Mouse (Mus musculus): ENCODE results near the gene Hnrnpc.
"Not testable (repeated sequence)": the region's sequence is repeated elsewhere in the genome, so short reads cannot be mapped to it uniquely, and the experiment has no call there.

Gene Hnrnpc

DNA sequence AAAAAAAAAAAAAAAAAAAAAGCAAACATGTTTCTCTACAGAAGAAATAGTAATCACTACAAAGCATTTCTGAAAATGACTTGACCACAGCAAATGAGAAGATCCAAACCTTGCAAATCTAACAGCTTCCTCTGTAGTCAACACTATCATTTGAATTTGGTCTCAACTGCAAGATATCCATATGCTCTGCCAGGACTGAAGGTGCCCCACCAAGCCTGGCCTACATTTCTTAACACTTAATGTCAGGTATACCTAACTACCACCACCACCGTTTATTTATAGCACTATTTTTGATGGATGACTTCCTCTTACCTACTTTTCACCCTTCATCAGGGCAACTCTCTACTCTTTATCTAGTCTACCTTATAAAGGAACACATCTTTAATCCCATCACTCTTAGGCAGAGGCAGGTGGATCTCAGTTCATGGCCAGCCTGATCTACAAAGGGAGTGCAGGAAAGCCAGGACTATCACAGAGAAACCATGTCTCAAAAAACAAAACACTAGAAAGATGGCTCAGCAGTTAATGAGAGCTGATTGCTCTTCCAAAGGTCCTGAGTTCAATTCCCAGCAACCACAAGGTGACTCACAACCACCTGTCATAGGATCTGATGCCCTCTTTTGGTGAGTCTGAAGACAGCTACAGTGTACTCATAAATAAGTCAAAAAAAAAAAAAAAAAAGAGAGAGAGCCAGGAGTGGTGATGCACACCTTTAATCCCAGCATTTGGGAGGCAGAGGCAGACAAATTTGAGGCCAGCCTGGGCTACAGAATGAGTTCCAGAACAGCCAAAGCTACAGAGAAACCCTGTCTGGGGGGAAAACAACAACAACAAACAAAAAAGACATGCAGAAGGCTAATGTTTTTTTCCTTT, 2.3 kb downstream of the Hnrnpc start:
- DNase-seq (ENCODE audit: low spot score), result no peak

DNA sequence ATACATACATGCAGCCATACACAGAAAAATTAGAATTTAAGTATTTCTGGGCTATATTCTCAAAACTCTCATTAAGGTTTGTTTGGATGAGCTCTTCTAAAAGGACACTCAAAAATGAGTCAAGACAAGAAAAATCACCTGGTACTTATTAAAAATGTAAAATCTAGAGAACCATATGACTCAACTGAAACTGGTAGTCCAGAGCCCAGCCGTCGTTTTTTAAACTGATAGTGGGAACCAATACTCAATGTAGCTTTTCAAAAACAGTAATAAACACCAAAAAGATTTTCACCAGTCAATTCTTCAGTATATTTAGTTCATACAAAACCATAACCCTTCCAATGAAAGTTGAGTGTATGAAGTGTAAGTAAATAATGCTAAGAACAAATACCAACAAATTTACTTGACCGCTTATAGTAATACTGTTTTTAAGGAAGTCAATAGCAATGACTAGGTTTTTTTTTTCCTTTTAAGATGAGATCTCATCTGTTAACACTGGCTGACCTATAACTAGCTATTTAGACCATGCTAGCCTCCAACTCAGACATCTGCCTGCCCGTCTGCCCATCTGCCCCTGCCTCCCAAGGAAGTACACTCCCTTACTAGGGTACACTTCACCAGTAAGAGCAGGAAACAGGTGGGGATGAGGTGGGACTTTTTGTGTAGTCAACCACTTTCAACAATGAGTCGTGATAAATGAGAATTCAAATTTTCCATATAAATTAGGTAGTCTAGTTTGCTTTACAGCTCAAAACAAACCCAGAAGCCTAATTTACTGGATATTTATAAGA, 3.5 kb downstream of the Hnrnpc start:
- DNase-seq (ENCODE audit: low spot score), result no peak

DNA sequence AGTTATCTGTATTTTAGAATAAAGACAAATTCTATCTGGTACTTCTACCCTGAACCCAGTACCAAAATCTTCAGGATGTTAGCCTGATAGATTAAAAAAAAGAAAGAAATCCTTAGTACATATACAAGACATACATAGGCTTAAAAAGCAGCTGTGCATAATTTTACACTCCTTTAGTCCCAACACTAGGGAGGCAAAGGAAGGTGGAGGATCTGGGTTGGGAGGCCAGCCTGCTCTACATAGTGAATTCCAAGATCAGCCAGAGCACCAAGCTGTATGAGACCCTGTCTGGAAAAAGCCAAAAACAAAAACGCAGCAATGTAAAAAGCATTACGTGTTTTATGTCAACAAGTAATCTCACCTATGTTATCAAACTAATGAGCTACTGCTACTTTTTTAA, 4.3 kb downstream of the Hnrnpc start:
- no peak for DNase-seq (ENCODE audit: low spot score)

DNA sequence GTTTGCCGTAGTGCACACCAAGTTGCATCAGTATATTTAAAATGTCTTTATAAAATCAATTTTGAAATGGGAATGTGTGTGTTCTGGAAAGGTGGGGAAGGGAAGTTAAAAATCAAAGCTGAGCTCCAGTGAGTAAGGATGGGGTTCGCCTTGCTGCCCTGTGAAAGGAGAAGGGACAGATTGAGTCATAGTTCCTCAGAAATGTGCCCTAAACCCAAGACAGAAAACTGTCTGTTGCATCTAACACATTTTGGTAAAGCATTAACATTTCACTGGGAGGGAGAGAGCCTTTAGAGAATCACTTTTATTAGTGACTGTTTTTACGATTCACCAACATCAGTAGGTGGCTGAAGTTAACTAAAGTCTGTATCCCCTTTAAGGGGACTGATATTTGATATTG, 5.4 kb downstream of the Hnrnpc start:
- not testable (repeated sequence) for DNase-seq (ENCODE audit: low spot score)

DNA sequence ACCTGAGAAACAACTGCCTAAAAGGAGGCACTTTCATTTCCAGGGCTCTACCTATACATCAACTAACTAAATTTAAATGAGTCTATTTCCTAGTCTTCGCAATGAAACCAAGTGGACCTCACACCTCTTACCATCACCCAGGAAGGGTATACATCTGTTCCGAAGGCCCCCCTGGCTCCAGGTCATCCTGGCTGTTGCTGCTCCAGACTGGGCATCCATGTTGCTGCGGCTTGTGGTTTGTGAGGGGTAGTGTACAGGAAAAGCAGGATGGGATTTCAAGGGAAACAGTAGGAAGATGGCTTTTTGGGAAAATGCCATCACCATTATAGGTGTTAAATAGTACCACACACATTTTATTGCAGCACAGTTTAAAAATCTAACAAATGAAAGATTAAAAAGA, 6.6 kb downstream of the Hnrnpc start:
- DNase-seq (ENCODE audit: low spot score), result not testable (repeated sequence)

DNA sequence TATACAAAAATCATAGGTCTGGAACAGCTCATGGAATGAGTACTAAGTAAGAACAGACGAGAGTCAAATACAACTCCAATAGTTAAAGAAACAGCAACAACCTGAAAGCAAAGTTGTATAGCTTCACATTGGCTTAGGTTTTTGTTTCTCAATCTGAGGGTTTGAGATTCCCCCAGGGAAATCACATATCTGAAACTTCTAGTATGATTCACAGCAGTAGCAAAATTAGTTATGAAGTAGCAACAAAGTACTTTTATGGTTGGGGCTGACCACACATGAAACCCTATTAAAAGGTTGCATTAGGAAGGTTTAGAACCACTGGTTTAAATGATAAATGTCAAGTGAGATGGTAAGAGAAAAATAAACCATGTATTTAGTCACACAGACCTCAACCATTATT, 9.3 kb downstream of the Hnrnpc start:
- DNase-seq (ENCODE audit: low spot score), result no peak

DNA sequence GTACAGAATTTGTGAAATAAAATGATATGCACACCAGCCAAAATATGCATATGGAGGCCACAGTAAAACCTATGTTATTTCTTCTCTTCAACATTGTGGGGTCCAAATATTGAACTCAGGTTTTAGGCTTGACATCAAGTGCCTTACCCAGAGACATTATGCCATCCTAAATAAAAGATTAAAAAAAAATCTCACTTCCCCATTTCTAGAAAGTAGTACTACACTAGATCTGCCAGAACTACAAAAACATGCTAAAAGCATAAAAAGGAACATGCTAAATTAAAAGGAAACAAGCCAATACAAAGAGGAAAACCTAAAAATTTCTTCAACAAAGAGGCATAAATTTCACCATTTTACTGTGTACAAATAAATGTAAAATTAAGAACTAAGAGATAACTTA, 20.7 kb downstream of the Hnrnpc start:
- no peak for DNase-seq (ENCODE audit: low spot score)

DNA sequence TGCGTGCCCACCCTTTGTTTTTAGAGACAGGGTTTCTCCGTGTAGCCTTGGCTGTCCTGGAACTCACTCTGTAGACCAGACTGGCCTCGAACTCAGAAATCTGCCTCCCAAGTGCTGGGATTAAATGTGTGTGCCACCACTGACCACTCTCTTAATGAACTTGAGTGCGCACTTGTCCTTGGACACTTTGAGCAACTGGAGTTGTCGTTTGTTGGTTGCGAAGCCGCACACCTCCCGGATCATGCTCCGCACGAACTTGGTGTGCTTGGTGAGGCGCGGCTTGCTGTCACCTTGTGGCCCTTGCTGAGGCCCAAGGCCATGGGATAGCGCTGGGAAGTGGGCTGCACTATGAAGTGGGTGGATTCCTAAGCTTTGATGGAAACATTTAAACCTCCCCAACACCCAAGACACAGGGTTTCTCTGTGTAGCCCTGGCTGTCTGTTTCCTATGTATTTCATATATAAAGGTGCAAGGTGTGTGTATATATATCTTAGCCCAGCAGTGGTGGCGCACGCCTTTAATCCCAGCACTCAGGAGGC, 32.2 kb downstream of the Hnrnpc start:
- DNase-seq (ENCODE audit: low spot score), result no peak

DNA sequence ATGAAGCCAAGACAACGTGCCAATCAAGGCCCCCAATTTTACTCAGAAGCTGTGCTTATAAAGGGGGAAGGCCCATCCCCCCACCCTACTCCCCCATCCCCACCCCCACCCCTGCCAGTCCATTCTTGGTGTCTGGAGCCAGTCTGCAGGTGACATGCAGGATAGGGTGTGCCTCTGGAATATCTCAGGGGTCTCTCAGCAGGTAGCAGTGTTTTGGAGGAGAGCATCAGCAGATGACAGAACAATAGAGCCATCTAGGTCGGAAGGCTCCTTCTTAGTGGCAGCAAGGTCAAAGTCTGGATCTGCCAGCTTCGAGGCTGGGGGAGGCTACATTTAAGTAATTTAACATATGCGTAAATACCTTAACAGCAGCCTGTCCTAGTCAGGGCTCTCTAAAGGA, 37.7 kb downstream of the Hnrnpc start:
- DNase-seq (ENCODE audit: low spot score), result no peak

DNA sequence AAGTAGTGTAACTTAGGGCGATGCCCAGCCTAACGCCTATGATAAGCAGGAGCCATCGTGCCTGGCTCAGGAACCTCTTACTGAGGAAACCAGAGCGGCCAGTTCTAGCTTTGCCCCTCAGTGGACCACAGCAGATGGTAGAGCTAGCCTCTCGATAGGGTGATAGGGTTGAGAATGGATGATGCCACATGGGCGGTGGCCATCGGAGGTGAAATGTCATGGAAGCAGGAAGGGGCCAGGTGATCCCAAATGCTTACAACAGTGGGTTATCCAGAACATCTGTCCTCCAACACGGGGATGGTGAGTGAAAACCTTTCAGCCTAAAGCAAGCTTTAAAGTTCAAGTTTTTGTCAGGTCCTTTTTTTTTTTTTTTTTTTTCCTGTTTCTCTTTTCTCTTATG, 42.0 kb downstream of the Hnrnpc start:
- DNase-seq (ENCODE audit: low spot score), result no peak

DNA sequence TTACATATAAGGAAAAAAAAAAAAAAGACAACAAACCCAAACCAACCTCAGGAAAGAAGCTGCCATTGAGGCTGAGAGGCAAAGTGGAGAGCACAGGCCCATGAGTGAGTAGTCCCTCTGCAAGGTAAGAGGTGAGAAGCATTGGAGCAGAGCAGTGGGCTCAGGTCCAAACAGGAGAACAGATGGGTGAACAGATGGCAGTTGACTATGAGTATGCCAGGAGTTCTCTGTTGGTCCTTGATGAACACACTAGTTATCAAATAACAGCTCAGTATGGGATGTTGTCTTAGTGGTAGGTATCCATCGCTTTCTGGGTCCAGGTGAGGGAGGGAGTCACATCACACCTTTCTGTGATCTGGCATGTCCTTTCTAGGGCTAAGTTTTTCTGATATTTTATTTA, 43.0 kb downstream of the Hnrnpc start:
- DNase-seq (ENCODE audit: low spot score), result no peak

DNA sequence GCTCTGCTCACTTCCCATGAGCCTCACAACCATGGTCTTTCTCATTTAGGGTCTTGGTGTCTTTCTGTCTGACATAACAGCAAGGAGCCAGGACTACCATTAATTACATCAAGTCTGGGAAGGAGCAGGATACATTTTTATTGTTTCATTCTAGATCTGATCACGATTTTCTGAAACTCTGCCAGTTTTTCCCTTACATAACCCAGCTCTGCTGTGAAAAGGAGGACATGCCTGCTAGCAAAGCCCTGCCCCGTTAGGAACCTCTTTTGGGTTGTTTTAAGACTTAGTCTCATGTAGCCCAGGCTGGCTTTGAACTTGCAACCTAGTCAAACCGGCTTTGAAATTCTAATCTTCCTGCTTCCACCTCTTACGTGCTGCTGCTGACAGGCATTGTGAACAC, 43.8 kb downstream of the Hnrnpc start:
- DNase-seq (ENCODE audit: low spot score), result no peak

DNA sequence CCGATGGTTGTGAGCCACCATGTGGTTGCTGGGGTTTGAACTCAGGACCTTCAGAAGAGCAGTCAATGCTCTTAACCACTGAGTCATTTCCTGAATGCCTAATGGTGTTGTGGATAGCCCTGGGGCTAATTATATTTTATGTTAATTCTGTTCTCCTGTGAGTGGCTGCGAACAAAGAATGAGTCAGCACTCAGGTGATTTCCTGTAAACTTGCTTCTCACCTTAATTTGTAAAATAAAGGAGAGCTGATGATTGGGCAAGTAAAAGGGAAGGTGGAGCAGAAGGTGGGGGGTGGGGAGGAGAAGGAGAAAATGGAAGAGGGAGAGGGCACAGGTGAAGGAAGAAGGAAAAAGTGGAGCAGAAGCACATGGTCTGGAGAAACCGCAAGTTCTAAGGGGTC, 51.1 kb downstream of the Hnrnpc start:
- not testable (repeated sequence) for DNase-seq (ENCODE audit: low spot score)

DNA sequence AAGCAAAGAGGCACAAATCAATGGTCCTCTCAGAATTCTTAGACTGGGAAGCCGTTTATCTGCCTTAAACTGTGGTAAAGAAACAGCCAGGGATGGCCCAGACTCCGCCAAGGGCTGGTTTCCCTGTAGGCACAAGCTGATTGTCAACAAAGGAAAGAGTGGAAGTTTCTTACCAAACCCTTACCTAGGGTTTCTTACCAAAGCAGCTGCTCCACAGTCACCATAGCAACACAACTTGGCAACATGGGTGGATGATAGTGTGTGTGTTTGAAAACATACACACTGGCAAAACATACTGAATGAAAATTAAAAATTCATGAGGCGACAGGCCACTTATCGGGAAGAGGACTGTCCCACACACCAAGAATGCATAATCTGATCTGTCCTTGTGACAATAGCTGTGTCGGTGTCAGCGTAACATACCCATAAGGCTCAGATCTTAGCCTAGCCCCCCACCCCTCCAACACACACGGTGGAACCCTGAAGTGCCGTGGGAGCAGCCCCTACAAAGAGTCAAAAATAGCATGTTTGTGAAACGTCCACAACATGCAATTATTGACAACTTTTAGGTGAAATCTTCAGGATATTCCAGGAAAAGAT, 57.8 kb downstream of the Hnrnpc start:
- DNase-seq (ENCODE audit: low spot score), result no peak

DNA sequence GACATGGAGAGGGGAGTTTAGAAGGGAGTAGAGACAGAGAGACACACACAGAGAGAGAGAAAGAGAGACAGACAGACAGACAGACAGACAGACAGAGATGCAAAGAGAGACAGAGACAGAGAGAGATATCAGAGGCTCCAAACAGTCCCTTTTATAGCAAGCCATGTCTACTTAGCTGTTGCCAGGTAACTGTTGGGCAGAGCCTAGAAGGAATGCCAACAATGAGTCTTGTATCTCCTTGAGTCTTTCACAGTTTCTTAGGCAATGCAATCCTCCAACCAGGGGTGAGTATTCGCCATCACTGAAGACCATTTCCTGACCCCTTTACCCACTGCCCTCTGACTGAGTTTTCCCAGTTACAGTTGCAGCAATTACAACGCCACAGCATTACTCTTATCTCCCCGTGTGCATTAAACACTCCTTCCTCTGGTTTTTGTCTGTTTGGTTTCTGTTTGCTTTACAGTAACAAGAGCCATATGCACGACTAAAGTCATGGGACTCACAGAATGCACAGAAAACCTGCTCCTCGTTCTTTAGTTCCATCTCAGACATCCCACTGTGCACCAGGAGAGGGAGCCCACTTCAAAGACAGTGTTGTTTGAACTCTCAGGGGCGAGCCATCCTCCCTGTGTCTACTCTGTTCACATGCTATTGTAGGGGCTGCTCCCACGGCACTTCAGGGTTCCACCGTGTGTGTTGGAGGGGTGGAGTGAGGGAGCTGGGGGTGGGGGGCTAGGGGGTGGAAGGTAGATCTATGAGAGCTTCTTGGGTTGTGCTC, 58.7 kb downstream of the Hnrnpc start:
- DNase-seq (ENCODE audit: low spot score), result no peak

DNA sequence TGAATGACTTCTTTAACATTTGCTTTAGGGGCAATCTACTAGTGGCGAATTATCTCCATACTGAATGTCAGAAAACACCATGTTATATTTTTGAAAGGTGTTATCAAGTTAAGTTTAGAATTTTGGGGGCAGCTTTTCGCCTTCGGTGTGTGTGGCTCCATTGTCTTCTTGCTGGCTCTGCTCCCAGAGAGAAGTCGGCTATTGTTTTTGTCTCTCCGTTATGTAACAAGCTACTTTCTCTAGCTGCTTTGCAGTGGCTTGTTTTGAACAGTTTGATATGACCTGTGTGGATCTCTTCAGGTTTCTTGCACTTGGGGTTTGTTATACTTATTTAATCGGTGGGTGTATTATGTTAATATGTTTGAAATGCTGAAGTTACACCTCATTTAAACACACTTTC, 60.4 kb downstream of the Hnrnpc start:
- DNase-seq (ENCODE audit: low spot score), result no peak

DNA sequence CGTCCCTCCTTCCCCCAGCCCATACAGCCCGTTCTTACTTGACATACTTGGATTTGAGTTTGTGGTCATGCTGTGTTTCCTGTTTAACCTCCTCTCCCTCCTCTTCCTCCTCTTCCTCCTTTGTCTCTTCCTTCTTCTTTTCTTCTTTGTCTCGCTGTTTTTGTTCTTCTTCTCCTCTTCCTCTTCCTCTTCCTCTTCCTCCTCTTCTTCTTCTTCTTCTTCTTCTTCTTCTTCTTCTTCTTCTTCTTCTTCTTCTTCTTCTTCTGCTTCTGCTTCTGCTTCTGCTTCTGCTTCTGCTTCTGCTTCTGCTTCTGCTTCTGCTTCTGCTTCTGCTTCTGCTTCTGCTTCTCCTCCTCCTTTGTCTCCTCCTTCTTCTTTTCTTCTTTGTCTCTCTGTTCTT, 61.5 kb downstream of the Hnrnpc start, which contains the start of gene Olfr221:
Gene Olfr221, minus strand, starts transcription at position 101 of the 400 bp plus-strand sequence.
- not testable (repeated sequence) for DNase-seq (ENCODE audit: low spot score)

DNA sequence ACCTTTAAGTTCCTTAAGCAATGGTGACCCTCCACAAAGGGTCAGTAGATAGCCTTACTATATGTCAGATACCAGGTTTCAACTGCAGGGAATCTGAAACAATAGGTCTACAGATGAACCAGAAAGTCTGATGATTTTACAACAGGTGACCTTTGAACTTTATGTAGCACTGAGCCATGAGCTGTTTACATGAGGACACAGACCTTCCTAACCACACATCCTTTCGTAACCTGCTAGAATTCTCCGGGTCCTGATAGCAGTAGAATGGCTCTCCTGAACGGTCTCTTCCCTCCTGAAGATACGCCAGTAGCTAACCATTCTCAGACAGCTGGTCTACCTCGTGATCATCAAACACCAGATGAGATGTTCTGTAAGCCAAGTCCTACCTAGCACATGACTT, 64.5 kb downstream of the Hnrnpc start:
- DNase-seq (ENCODE audit: low spot score), result no peak

DNA sequence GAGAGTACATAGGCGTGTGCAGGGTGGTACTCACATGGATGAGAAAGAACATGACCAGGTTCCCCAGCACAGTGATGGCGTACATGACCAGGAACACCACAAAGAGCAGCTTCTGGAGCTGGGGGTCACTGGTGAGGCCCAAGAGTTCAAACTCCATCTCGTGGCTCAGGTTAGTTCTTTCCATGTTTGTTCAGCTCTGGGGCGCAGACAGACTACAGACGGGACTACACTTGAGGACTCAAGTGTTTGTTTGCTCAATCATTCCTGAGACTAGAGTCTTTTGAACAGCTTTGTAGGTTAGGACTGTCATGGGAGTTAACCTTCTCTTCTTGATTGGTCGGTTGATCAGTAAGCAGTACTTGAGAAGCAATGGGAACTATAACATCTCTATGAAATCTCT, 67.9 kb downstream of the Hnrnpc start:
- no peak for DNase-seq (ENCODE audit: low spot score)

DNA sequence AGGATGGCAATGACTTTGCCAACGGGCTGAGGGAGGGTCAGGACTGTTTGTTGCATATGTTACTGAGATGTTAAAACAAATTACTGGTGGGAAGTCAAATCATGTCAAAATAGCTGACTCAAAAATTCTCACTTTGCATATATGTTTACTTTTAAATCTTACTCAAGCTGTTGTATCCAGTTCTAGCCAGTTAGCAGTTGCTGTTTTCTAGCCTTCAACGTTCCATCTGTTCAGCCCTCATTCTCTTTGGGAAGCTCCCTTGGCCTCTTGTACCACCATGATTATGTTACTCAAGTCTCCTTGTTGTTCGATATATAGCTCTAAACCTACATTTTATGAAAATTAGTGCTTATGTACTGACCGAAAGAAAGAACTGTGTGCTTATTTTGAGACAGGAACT, 77.5 kb downstream of the Hnrnpc start:
- DNase-seq (ENCODE audit: low spot score), result no peak

DNA sequence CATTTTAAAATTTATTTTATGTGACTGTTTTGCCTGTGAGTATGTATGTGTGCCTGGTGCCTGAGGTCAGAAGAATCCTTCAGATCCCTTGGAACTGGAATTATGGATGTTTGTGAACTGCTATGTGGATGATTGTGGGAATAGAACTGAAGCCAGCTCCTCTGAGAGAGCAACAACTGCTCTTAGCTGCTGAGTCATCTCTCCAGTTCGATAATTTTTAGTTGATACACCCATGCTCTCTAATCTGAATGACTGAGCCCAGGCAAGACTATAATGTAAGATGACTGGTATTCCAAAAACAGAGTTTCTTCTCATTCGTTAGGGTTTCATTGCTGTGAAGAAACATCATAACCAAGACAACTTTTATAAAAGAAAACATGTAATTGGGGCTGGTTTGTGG, 79.7 kb downstream of the Hnrnpc start:
- DNase-seq (ENCODE audit: low spot score), result no peak

All from urinary bladder, postnatal 25 days (tissue).